Mouse (Mus musculus): ENCODE results near the gene Tmem151a.

Gene Tmem151a

DNA sequence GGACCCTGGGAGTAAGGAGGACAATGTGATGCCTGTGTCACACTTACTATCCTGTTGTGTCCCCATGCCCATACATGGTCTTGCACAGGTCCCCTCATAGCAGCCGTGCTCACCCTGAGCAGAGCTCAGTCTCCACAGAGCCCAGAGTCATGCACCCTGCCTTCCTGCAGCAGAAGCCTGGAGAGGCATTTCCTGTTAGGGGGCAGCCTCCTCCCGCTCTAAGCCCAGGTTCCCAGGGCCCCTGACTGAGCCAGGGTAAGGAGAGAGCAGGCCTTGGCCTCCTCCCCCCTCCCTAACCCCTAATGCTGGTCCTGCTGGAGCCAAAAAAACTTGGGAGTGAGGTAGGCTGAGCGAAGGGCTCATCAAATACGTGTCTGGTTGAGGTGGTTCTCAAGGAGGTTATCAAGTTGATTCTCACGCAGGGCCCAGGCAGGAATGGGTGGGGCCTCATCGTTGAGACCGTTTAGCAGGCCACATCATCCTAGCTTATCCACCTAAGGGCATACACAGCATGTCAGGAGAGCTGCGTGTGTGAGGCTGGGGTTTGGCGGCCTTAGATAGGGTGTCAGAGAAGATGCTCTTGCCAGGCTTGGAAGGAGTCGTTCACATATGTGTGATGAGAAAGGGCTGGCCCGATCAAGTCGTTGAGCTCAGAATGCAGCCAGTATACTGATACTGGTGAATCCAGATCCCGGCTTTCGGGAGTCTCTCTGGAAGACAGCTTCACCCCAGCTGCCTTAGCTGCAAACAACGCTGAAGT is 18.1 kb downstream of the Tmem151a start:
- DNase-seq (ENCODE audit: low spot score) = no peak

- no peak for DNase-seq (ENCODE audit: low spot score)
Observed at GRCm38 (mm10) chr19:5065104-5065503, 20.2 kb downstream of the Tmem151a start.

DNA sequence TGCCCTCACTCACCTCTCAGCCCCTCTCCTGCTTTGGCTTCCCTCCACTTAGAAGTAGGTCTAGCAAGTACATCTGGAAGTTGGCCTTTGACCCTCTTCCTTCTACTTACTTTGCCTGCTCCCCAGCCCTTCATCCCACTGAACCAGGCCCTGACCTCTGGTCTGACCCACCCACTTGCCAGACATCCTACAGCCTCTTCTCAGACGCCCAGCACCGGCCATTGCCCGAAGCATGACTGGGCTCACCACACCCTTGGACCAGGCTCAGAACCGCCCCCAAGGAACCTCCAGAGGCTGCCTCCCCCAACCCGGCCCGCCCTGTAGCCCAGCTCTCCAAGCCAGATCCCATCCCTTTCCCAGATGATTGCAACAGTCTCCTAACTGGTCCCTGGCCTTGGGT is 22.9 kb downstream of the Tmem151a start:
- DNase-seq (ENCODE audit: low spot score) = no peak

DNA sequence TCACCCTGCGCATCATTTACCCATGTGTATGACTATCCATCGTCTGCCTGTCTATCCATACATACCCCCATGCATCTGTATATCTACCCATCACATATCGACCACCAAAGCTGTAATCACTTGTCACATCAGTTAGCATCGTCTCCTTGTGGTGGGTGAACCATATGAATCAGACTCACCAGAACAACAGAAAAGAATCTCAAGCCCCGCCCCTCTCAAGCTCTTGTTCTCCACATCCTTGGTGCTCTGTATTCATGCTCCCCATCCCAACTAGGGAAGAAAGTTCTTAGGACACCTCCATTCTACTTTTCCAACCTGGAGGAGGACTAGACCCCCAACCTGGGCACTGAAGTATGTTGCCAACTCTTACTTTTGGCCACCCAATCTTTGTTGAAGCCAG is 23.3 kb downstream of the Tmem151a start:
- no peak for DNase-seq (ENCODE audit: low spot score)

DNA sequence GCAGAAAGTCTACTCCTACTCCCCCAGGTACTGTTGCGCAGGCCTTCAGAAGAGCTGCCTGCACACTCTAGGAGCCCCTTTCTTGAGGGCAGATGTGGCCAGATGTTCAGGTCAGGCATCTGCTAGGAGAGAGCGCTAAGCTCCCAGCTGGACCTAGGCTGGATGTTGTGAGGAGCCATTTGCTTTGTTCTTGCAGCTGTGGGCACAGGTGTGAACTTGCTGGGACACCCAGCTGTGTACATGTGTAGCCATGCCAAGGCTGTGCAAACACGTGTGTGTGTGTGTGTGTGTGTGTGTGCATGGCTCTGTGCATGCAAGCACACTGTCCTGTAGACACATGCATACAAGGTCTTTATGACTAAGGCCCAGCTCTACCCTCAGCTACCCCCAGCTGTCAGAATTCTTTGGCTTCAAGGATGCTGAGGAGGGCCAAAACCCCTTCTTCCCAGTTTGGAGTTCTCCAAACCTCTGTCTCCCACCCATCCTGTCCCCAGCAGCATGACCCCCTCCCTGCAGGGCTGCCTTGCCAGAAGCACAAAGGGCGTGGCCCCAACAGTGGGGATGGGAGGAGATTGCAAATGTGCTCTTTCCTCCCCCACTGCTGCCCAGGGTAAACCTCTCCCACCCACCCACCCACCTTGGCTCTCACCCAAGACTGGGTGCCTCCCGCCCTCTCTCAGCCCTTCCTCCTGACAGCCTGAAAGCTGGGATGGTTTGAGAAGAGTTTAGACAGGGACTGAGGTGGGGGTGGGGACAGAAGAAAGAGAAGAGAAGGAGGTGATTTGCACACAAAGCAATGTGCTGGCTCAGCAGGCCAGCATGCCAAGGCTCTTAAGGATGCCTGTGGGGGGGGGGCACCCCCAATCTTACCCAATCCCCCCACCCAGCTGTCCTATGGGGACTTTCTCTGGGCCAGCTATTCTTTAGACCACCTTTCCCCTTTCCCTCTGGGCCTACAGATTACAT is 24.7 kb downstream of the Tmem151a start:
- DNase-seq (ENCODE audit: low spot score) = no peak

- no peak for DNase-seq (ENCODE audit: low spot score)
Observed at GRCm38 (mm10) chr19:5058801-5059771, 26.2 kb downstream of the Tmem151a start.

GRCm38 (mm10) chr19:5057876-5058775 is 27.2 kb downstream of the Tmem151a start:
- no peak for DNase-seq (ENCODE audit: low spot score)

DNA sequence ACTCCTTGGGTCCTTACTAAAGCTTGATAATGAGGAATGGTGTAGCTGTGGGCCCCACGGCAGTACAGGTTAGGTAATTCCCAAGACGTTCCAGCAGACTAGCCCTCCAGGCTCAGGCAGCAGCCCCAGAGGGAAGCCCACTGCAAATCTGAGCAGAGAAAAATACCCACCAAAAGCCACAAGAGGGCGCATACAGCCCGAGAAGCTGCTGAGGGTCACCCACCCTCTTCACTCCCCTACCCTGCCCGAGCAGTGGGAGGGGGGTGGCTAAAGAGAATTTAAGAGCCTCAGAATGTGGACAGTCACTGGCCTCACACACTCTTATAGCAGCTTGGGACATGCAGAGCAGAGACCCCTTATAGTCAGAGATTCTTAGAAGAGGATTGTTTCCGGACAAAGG is 29.1 kb downstream of the Tmem151a start:
- DNase-seq (ENCODE audit: low spot score) = no peak

DNA sequence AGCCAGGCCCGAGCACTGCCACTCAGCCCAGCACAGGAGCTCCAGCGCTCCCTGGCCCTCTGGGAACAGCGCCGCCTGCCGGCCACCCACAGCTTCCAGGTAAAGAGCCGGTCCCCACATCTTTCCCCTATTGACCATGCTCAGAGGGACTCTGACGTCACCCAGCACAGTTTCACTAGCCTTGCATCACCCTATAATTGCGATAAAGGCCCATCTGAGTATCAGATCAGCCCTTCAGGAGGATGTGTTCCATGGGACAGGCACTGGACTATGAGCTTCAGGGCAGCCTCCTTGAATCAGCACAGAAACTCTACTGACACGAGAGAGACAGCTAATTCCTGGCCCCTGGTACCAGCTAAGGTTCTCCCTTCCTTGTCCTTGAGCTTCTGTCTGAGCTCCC is 31.4 kb downstream of the Tmem151a start:
- no peak for DNase-seq (ENCODE audit: low spot score)

GRCm38 (mm10) chr19:5052853-5053252 is 32.5 kb downstream of the Tmem151a start:
- no peak for DNase-seq (ENCODE audit: low spot score)

GRCm38 (mm10) chr19:5052166-5052822 is 33.0 kb downstream of the Tmem151a start:
- no peak for DNase-seq (ENCODE audit: low spot score)

GRCm38 (mm10) chr19:5051515-5051914 is 33.8 kb downstream of the Tmem151a start:
- no peak for DNase-seq (ENCODE audit: low spot score)

GRCm38 (mm10) chr19:5051031-5051430 is 34.3 kb downstream of the Tmem151a start:
- DNase-seq (ENCODE audit: low spot score) = no peak

DNA sequence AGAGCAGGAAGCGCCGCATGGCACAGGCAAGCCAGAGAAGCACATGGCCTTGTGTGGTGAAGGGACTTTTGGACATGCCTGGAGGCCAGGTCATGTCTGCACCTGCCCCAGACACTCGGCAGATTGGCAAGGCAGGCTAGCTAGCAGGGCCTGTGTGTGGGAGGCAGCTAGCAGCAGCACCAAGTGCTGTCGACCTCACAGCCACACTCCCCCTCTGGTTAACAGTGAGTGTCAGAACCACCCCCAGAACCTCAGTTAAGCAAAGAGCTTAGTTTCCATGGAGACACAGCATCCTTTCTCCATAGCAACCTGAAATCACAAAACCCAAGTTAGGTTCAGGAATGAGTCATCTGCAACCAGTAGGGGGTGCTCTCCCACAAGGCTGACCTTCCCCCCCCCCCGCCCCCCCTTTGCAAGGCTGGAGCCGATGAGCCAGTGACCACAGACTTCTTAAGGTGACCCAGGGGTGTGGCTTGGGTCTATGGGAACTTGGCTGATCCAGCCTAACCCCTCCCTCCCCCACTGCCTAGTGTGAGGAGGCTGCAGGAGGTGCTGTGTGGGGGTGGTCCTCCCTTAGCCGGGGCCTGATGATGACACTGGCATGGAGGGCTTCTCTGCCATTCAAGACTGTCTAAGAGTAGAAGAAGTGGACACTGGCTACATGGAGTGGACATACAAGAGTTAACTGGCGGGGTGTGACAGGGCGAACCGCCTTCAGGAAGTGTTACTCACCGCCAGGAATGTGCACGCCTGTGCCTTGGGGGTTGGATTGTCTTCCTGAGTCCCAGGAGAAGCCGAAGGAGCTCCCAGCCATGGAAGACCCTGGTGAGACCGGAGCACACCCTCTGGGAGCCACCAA is 35.1 kb downstream of the Tmem151a start, which contains the start of gene Rin1:
Gene Rin1, plus strand, starts transcription at position 435 of the 859 bp plus-strand sequence.
- no peak for DNase-seq (ENCODE audit: low spot score)

DNA sequence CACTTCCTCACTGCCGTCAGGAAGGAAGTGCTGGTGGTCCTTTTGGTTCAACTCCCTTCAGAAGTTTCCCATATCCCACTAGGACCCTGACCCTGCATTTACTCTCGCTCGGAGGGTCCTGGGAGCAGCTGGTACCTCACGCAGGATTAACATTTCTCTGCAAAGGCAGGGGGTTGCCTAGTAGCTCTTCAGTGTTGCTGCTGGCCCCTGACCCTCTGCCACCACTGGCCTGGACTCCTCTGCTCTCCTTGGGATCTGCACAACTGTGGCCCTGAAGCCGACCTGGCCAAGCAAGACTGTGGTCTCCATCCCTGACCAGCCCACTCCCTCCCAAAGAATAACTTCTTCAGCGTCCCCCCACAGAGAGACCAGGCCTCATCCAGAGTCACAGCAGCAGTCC is 36.0 kb downstream of the Tmem151a start:
- DNase-seq (ENCODE audit: low spot score) = no peak

DNA sequence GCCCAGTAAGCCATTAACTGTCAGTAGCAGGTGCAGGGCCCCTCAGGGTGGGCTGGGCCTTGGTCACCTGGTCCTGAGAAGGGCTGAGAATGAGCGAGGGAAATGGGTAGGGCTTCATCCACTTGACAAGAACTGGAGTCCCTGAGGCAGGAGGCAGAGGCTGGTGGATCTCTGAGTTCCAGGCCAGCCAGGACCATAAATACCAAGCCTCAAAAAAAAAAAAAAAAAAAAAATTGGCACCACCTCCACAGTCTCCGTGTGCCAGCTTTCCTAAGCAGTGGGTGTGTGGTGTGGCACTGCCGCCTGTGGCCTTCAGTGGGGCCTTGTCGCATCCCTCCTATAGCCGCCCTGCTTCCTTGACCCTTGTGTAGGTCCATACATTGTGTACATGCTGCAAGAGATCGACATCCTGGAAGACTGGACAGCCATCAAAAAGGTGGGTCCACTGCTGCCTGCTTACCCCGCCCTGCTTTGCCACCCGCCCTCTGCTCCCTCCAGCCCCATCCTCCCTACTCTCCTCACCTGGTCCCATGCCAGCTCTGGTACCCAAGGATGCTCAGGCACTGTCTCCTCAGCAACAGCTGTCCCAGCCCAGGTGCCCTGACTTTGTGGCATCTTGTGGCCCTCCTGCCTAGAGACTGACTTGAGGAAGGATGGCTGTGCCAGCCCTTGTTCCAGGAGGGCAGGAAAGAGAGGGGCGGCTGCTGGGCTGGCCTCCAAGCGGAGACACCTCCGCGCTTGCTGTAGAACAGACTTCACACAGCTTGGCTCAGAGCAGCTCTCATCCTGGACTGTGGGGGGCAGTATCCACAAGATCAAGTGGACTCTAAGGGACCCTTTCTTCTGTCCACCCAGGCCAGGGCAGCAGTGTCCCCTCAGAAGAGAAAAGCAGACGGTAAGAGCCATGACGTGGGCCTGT is 36.9 kb downstream of the Tmem151a start:
- DNase-seq (ENCODE audit: low spot score) = no peak

DNA sequence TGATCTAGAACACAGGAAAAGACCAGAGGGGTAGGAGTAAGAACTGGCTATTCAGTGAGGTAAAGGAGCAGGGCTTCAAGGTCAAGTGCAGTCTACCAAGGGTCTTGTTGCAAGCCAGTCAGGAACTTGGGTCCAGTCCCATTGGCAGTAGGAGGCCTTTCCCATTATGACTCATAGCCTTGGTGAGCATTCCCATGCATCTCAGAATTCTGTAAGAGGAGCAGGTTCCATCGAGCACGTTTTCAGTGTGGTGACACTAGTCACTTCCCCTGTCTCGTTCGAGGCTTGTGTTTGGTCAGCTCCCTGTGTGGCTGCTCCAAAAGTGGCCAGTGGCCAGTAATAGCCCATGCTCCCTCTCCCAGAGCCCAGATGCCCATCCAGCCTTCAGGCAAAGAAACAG is 39.8 kb downstream of the Tmem151a start:
- no peak for DNase-seq (ENCODE audit: low spot score)

GRCm38 (mm10) chr19:5041588-5041987 is 43.7 kb downstream of the Tmem151a start:
- no peak for DNase-seq (ENCODE audit: low spot score)

Measured in urinary bladder, postnatal 10 days (tissue).